Mouse (Mus musculus) heart, embryonic 11.5 days (tissue): Measurements from ENCODE around the gene Usp35. TPM values are rescaled to one million over a fixed set of nuclear protein-coding genes. Genes with fewer than 3 reads are reported as not detected.

Source experiments
- ATAC-seq: fragments of 200-750 bp; cut with Nextera tagmentation; replicated peaks from 2 replicates; pipeline ENCODE4 v1.8.0; 2017; ENCODE audit warnings: moderate library complexity; ENCODE audit not compliant: insufficient number of reproducible peaks, low FRiP score, low TSS enrichment
- H3K27ac ChIP-seq: fragments of 300-500 bp; sonication (generic); 2 replicates; pipeline ENCODE4 v1.5.1; 2014; ENCODE audit warnings: mild to moderate bottlenecking, low read depth, low read length
- H3K27me3 ChIP-seq: fragments of 300-500 bp; sonication (generic); 2 replicates; pipeline ENCODE4 v1.6.1; 2014; ENCODE audit warnings: mild to moderate bottlenecking, low read length, mixed read lengths; ENCODE audit not compliant: control insufficient read depth, insufficient read depth
- H3K36me3 ChIP-seq: fragments of 300-500 bp; sonication (generic); 2 replicates; pipeline ENCODE4 v1.6.1; 2014; ENCODE audit warnings: mild to moderate bottlenecking, low read length, moderate library complexity, mixed read lengths; ENCODE audit not compliant: control insufficient read depth, insufficient read depth
- H3K4me1 ChIP-seq: fragments of 300-500 bp; sonication (generic); 2 replicates; pipeline ENCODE4 v1.6.1; 2014; ENCODE audit warnings: low read length; ENCODE audit not compliant: control insufficient read depth, insufficient read depth
- H3K4me2 ChIP-seq: fragments of 300-500 bp; sonication (generic); 2 replicates; pipeline ENCODE4 v1.6.1; 2014; ENCODE audit warnings: mild to moderate bottlenecking, moderate library complexity
- H3K4me3 ChIP-seq: fragments of 300-500 bp; sonication (generic); 2 replicates; pipeline ENCODE4 v1.5.1; 2014; ENCODE audit warnings: low read depth, low read length
- H3K9ac ChIP-seq: fragments of 300-500 bp; sonication (generic); 2 replicates; pipeline ENCODE4 v1.6.1; 2014; ENCODE audit warnings: mild to moderate bottlenecking, low read depth, low read length, moderate library complexity
- H3K9me3 ChIP-seq: fragments of 300-500 bp; sonication (generic); replicated peaks from 2 replicates; pipeline ENCODE4 v1.6.1; 2016; ENCODE audit warnings: low read length; ENCODE audit not compliant: control insufficient read depth
- WGBS: fragments of 180-500 bp; shearing (Covaris S2); extraction: QIAGEN DNeasy Blood & Tissue Kit; methylation state at CpG from one replicate; pipeline ENCODE4 v1.1.7; 2014; ENCODE audit not compliant: insufficient replicate concordance; 5-methylcytosine and 5-hydroxymethylcytosine counted together
- polyA plus RNA-seq: library from polyadenylated mRNA; unstranded; fragments of >200 nt; fragmentation: Nextera tagmentation; extraction: Ambion mirVana; gene quantifications from 2 replicates; pipeline ENCODE4 v1.2.1, GENCODE M21; 2014

Usp35 gene
- polyA plus RNA-seq, 1 experiment from 2014 or later: 1.7 TPM

DNA sequence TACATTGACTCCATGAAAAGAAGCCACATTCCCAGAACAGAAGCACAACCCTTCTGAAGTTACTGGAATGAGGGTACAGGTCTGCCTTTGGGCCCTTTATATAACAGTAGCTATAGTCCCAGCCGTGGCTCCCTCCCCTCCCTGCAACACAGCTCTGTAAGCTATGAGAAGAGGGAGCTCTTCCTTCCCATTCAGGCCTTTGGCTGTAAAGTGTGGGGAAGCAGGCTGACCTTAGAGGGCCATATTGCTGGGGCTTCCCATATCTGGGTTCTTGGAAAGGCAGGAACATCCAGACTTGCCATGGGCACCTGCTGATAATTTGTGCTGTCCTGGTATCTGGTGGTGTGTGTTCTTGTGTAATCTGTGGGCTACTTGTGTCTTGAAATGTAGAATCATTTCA is 24.3 kb downstream of the Usp35 start:
- Histone ChIP-seq H3K36me3 (peaks cover 32% of the 10 kb centered on the region), H3K4me2 (no peak overlapping the region), H3K9me3 (no peaks in the 10 kb centered on the region), H3K27me3 (no peaks in the 10 kb centered on the region), H3K27ac (no peak overlapping the region), H3K4me3 (no peak overlapping the region), H3K4me1 (no peaks in the 10 kb centered on the region), H3K9ac (no peak overlapping the region)
- 76% methylated on average over 1 of the region's 1 CpGs for WGBS
- no peak for ATAC-seq

DNA sequence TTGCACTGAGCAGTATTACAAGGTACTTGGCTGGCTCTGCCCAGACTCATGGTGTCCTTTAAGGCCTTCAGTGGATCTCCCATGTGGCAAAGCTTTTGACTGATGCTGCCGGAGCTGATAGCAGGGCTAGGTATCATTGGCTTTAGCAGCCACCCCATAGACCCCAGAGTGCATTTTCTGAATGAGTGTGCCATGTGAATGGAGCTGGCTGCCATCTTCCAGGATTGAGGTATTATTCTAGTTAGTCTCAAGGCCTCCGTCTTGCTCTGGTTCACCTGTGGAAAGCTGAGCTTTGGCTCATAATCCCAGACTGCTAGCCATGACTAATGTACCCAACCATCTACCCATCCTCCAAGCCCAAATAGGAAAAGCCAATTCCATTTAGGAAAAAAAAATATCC is 25.0 kb downstream of the Usp35 start:
- no peak for ATAC-seq
- Histone ChIP-seq H3K4me3 (no peak overlapping the region), H3K9me3 (no peaks in the 10 kb centered on the region), H3K9ac (no peak overlapping the region), H3K27ac (no peak overlapping the region), H3K4me1 (no peaks in the 10 kb centered on the region), H3K27me3 (no peaks in the 10 kb centered on the region), H3K36me3 (peaks cover 30% of the 10 kb centered on the region), H3K4me2 (no peak overlapping the region)
- 90% methylated on average over 2 of the region's 2 CpGs for WGBS

DNA sequence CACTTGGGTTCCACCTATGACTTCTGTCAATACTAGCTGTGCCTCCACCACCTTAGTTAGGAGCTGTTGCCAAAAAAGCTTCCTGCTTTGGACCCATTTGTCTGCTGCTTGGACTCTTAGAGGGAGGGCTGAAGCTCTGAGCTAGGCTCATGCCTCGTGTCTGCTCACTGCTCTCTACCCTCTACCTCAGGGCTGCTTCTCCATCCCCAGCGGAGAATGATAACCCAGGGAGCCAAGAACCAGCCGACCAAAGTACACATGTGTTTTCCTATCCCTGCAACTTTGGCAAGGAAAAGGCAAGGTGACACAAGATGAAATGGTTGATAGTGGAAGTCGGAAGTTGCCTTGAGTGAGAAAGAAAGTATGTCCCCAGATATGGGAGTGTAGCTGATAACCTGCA is 26.6 kb downstream of the Usp35 start:
- Histone ChIP-seq H3K4me1 (no peaks in the 10 kb centered on the region), H3K9ac (no peak overlapping the region), H3K4me2 (no peak overlapping the region), H3K27me3 (no peaks in the 10 kb centered on the region), H3K27ac (no peak overlapping the region), H3K9me3 (no peaks in the 10 kb centered on the region), H3K4me3 (no peak overlapping the region), H3K36me3 (peaks cover 30% of the 10 kb centered on the region)
- no peak for ATAC-seq
- 76% methylated on average over 4 of the region's 4 CpGs for WGBS

DNA sequence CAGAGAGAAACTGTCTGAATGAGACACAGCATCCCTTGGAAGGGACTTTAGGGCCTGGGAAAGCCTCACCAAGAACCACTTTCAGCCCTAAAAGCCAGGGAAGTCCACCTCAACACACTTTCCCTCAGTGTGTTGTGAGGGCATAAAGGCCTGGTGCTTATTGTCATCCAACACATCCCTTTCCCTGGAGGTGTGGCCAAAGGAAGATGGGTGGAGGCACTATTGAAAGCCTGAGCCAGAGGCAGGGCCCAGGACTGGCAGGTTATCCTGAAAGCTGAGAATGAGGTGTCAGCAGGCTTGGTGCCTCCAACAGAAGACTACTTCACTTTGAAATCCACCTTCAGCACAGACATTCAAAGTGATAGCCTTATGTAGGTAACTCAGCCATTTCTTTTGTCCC is 27.3 kb downstream of the Usp35 start:
- H3K27ac ChIP-seq: no peak overlapping the region
- no peak overlapping the region for H3K9ac ChIP-seq
- H3K4me3 ChIP-seq: no peak overlapping the region
- no peak overlapping the region for H3K4me2 ChIP-seq
- H3K4me1 ChIP-seq: no peaks in the 10 kb centered on the region
- no peaks in the 10 kb centered on the region for H3K27me3 ChIP-seq
- no peak for ATAC-seq
- H3K9me3 ChIP-seq: no peaks in the 10 kb centered on the region
- peaks cover 30% of the 10 kb centered on the region for H3K36me3 ChIP-seq

DNA sequence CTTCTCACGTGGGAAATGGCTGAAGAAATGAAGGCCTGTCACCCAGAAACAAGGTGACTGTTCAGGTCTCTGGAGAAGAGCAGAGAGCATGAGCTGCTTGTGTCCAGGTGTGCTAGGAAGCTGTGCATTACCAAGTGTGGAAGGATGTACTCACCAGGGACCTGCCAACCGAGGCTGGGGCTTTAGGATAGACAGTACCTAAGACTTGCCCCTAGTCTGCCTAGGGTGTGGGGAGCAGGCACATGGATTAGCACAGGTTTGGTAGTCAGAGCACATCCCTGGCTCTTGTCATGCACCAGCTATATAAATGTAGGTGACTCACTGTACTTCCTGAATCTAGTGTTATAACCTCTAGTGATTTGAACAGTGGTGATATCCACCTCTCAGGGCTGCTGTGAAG is 28.2 kb downstream of the Usp35 start:
- no peaks in the 10 kb centered on the region for H3K9me3 ChIP-seq
- WGBS: 73% methylated on average over 2 of the region's 2 CpGs
- no peak overlapping the region for H3K4me3 ChIP-seq
- no peak overlapping the region for H3K27ac ChIP-seq
- H3K27me3 ChIP-seq: no peaks in the 10 kb centered on the region
- H3K4me2 ChIP-seq: no peak overlapping the region
- no peak for ATAC-seq
- H3K36me3 ChIP-seq: peaks cover 26% of the 10 kb centered on the region
- H3K9ac ChIP-seq: no peak overlapping the region
- no peaks in the 10 kb centered on the region for H3K4me1 ChIP-seq

DNA sequence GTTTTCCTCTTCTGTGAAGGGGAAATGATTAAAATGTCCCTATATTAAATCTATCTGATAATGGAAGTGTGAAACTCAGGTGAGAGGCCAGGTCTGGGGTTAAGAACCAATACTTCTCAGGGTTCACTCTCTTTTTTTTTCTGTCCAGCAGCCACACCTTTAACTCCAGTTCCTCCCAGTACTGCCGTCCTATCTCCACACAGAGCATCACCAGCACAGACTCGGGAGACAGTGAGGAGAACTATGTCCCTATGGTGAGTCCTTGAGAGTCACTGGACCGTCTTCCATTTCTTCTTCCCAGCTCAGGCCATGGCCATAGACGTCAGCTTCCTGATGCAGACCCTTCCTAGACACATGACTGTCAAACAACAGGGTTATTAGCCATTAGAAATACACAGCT is 28.9 kb downstream of the Usp35 start:
- H3K27ac ChIP-seq: no peak overlapping the region
- no peak for ATAC-seq
- no peaks in the 10 kb centered on the region for H3K4me1 ChIP-seq
- H3K9me3 ChIP-seq: no peaks in the 10 kb centered on the region
- 69% methylated on average over 4 of the region's 4 CpGs for WGBS
- no peak overlapping the region for H3K4me2 ChIP-seq
- H3K4me3 ChIP-seq: no peak overlapping the region
- no peak overlapping the region for H3K9ac ChIP-seq
- H3K27me3 ChIP-seq: no peaks in the 10 kb centered on the region
- peaks cover 22% of the 10 kb centered on the region; the same call in 1 of the 2 replicates for H3K36me3 ChIP-seq

DNA sequence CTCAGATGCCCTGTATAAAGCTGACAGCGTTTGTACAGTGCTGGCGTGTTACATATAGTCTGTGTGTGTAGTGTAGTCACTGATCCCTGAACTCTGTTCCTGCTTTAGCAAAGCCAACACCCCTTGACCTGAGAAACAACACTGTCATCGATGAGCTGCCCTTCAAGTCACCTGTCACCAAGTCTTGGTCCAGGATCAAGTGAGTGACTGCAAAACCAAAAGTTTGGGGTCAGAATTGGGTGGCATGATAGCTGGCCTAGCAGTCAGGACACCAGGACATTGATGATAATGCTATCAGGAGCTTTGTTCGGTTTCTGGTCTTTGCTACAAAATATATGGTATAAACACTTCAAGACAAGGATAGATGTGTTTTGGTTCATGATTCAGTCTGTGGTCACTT is 29.6 kb downstream of the Usp35 start:
- H3K27me3 ChIP-seq: no peaks in the 10 kb centered on the region
- no peak overlapping the region for H3K4me2 ChIP-seq
- no peak overlapping the region for H3K9ac ChIP-seq
- no peaks in the 10 kb centered on the region for H3K4me1 ChIP-seq
- no peaks in the 10 kb centered on the region for H3K9me3 ChIP-seq
- no peak overlapping the region for H3K27ac ChIP-seq
- WGBS: 79% methylated on average over 4 of the region's 4 CpGs
- ATAC-seq: no peak
- H3K36me3 ChIP-seq: peaks cover 18% of the 10 kb centered on the region; the same call in 1 of the 2 replicates
- no peak overlapping the region for H3K4me3 ChIP-seq

DNA sequence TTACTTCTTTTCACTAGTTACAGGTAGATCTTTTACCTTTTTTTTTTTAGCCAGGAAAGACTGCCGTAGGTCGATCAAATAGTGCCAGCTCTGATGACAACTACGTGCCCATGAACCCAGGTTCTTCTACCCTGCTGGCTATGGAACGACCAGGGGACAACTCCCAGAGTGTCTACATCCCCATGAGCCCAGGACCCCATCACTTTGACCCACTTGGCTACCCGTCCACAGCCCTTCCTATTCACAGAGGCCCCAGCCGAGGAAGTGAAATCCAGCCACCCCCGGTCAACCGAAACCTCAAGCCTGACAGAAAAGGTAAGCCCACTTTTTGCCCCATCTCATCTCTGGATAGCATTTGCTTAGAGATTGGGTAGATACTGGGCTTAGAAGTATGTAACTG is 30.5 kb downstream of the Usp35 start:
- Histone ChIP-seq H3K9ac (no peak overlapping the region), H3K9me3 (no peaks in the 10 kb centered on the region), H3K27me3 (no peaks in the 10 kb centered on the region), H3K27ac (no peak overlapping the region), H3K4me3 (no peak overlapping the region), H3K36me3 (peaks cover 13% of the 10 kb centered on the region; the same call in 1 of the 2 replicates), H3K4me2 (no peak overlapping the region), H3K4me1 (no peaks in the 10 kb centered on the region)
- 81% methylated on average over 8 of the region's 8 CpGs for WGBS
- ATAC-seq: no peak

DNA sequence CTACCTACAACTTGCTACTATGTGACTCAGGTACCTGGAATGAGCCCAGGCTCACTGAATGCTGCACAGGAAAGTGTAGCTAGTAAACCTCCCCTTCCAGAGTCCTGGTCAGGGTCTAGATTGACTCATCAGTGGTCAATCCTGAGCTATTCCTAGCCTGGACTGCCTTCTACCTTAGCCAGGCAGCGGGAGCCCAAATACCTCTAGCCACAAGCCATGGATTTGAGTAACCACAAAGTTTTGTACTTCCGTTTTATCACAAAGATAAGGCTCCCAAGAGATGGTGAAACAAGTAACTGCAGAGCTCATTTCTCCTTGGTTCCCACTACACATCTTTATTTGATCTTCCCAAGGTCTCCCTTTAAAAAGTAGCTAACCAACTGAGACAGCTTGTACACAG is 30.9 kb downstream of the Usp35 start:
- H3K4me3 ChIP-seq: no peak overlapping the region
- ATAC-seq: no peak
- H3K27me3 ChIP-seq: no peaks in the 10 kb centered on the region
- no peak overlapping the region for H3K9ac ChIP-seq
- no peak overlapping the region for H3K4me2 ChIP-seq
- H3K9me3 ChIP-seq: no peaks in the 10 kb centered on the region
- H3K4me1 ChIP-seq: no peaks in the 10 kb centered on the region
- no peak overlapping the region for H3K27ac ChIP-seq
- WGBS: 69% methylated on average over 2 of the region's 2 CpGs
- H3K36me3 ChIP-seq: peaks cover 13% of the 10 kb centered on the region; the same call in 1 of the 2 replicates
